Mouse (Mus musculus) olfactory bulb, adult 2 months (tissue): ENCODE results near the gene Phf12. TPM values are rescaled to one million over a fixed set of nuclear protein-coding genes. Genes with fewer than 3 reads are reported as not detected.

ENCODE experiments used
- H3K27ac ChIP-seq: fragments of 200-500 bp; 2 replicates; pipeline ENCODE4 v1.5.1; 2012; ENCODE audit warnings: low read depth, low read length; ENCODE audit not compliant: insufficient read depth
- H3K4me1 ChIP-seq: fragments of 200-500 bp; 2 replicates; pipeline ENCODE4 v1.6.1; 2012; ENCODE audit warnings: low read length; ENCODE audit not compliant: control insufficient read depth, insufficient read depth
- H3K4me3 ChIP-seq: fragments of 200-500 bp; 2 replicates; pipeline ENCODE4 v1.5.1; 2012; ENCODE audit warnings: mild to moderate bottlenecking, low read depth, low read length, moderate library complexity; ENCODE audit not compliant: insufficient read depth
- CTCF ChIP-seq: fragments of 200-500 bp; IDR thresholded peaks from 2 replicates; pipeline ENCODE4 v1.5.1; 2012; ENCODE audit warnings: low read depth, mild to moderate bottlenecking, low read length, moderate library complexity; ENCODE audit not compliant: insufficient read depth
- POLR2A ChIP-seq: fragments of 200-500 bp; IDR thresholded peaks from 2 replicates; pipeline ENCODE4 v1.6.1; 2012; ENCODE audit warnings: mild to moderate bottlenecking, low read depth, low read length, moderate library complexity; ENCODE audit not compliant: insufficient read depth
- WGBS: fragments of 180-500 bp; shearing (Covaris S2); methylation state at CpG from one replicate; pipeline ENCODE4 v1.1.7; 2018; 5-methylcytosine and 5-hydroxymethylcytosine counted together
- polyA plus RNA-seq: library from polyadenylated mRNA; stranded (reverse); fragments of >200 nt; gene quantifications from 2 replicates; pipeline ENCODE4 v1.2.4, GENCODE M21; 2012; ENCODE audit warnings: low replicate concordance; ENCODE audit not compliant: missing spikeins, insufficient read depth, insufficient read length

The Phf12 gene
- polyA plus RNA-seq, 1 experiment: 389 TPM

DNA sequence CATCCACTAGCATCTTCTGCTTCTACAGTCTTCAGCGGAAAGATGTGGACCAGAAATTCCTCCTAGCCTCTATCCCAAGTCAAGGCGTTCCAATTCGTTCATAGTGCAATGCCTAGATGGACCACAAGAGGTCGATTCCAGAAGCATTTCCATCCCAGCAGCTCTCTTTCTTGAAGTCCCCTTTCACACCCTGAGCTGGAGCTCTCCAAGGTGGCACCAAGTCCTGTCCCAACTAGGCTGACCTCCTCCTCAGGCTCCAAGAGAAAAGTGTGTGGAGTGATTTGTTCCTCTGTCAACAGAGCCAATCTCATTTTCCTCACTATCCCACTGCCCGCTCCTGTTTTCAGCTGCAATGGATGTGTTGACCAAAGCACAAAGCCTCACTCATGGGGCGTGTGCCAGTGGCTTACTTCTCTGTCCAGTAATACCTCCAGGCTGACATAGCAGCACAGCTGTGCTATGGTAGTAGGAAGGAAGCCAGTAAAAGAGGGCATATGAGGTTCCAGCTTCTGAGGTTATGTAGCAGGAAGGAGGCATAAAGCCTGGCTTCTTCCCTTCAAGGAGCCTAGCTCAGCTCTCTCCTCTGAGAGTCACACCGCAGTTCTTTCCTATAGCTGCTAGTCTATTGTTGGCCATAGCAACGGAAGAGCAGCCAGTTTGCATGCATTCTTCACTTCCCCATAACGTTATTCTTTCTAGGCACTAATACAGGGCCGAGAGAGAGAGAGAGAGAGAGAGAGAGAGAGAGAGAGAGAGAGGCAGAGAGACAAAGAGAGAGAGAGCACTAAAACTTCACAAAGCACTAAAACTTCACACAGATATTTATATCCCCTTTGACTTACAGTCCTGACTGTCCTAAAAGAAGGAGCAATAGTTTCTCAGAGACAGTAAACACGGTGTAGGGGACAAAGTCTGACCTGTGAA is 2.0 kb upstream of the Phf12 start:
- Histone ChIP-seq H3K27ac (no peak overlapping the region), H3K4me3 (no peak overlapping the region), H3K4me1 (peaks cover 3% of the 10 kb centered on the region; the same call in 1 of the 2 replicates)
- WGBS: 29% methylated on average over 11 of the region's 11 CpGs
- TF ChIP-seq CTCF: peak; percentile 27; the same call in 1 of the 2 replicates
- no peak for TF ChIP-seq POLR2A

DNA sequence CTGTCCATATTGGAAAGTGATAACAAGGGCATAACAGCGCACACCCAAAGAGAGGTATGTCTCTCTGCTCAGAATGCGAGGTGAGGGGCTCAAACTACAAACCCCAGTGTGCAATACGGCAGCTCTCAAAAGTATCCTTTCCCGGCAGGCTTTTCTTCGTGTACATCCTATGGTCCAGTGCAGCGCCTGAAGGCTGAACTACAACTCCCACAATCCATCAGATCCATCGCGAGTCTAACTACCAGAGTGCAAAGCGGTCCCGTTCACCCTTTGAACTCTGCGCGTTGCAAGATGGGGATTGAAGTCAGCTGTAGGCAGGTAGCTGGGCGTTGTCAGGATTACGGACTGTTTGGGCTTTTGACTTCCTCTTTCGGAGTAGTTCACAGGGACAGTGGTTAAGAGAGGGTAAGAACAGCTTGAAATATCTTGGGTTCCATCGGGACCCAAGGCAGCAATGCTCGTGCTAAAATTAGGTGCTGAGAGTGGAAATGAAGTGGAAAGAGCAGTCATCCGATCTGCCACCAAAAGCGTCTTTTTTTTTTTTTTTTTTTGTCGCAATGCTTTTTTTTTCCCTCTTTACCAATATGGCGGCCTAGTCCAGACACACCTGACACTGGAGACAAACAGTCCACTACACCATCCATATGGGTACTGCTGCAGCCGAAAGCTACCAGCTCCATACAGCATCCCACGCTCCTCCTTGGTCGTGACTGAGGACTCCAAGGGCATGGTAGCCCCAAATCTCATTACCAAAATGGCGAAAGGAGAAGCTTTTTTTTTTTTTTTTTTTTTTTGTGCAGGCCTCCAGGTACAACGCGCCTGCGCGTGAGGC is 729 bp upstream of the Phf12 start:
- Histone ChIP-seq H3K4me3 (peak overlapping the region; percentile 60), H3K4me1 (peaks cover 5% of the 10 kb centered on the region; the same call in 1 of the 2 replicates), H3K27ac (peak overlapping the region; percentile 100)
- under 1% methylated on average over 29 of the region's 29 CpGs for WGBS
- TF ChIP-seq CTCF (no peak), POLR2A (no peak)

DNA sequence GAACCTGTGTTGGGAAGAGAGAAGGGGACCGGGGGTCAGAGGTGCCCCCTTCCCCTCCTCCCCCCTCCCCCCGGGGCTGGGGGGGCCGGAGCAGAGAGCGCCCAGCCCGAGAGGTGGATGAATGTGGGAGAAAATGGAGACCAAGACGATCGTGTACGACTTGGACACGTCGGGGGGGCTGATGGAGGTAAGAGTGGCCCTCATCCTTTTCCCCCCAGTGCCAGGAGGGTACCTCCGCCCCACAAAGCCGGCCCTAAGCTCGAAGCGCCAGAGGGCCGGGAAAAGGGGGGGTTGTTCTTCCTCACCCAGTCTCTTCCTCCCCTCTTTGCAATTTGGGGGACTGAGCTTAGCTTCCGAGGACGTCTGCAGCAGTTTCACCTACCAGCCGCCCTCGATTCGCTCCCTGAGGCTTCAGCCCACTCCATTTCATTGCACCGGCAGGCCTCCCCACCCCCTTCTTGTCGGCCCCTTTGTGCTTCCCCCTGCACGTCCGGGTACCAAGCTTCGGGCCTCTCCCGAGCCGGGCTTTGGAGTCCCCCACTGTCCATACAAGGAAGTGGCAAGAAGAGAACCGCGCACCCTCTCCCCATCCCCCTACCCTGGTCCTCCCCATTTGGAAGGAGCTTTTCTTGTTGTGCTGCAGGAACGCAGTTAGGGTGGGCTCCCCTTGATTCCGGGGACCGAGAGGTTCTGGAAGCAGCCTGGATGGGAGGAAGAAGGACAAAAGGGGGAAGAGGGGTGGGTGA is 810 bp downstream of the Phf12 start:
- H3K27ac ChIP-seq: peak overlapping the region; percentile 95
- WGBS: under 1% methylated on average over 32 of the region's 32 CpGs
- H3K4me1 ChIP-seq: peaks cover 5% of the 10 kb centered on the region; the same call in 1 of the 2 replicates
- H3K4me3 ChIP-seq: peak overlapping the region; percentile 96
- TF ChIP-seq POLR2A (no peak), CTCF (no peak)

DNA sequence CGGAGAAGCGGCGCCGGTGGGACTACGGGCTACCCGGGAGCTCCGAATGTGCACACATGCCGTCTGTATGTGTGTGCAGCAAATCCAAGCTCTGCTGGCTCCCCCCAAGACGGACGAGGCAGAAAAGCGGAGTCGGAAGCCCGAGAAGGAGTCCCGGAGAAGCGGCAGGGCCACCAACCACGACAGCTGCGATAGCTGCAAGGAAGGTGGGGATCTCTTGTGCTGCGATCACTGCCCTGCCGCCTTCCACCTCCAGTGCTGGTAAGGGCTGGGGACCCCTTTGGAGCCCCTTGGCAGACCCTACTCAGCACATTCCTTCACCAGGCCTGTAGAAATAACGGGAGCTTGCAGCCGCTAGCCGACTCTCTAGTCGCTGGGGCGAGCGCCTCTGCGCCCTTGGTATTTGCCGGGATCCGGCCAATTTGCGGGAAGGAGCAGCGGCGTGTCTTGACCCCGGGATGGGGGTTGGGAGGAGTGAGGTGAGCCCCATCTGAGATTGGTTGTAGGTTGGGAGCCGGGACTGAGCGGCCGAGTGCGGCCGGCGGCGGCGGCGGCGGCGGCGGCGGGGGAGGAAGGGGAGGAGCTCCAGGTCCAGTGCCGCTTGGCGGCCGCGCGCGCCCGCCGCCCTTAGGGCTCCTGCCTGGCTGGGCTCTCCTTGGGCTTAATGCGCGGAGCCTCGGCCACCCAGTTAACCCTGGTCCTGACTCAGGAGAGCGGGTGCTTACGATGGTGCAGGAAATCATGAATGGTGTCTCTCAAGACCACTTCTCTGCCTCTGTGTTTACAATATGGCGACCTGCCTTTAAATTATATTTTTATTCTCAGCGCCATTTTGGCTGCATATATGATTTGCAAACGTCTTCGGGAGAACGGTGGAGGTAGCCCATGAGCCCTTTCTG is 1.6 kb downstream of the Phf12 start:
- TF ChIP-seq CTCF: no peak
- TF ChIP-seq POLR2A: peak; percentile 73; the same call in 1 of the 2 replicates
- H3K4me1 ChIP-seq: peaks cover 9% of the 10 kb centered on the region; the same call in 1 of the 2 replicates
- H3K4me3 ChIP-seq: peak overlapping the region; percentile 96
- whole genome bisulfite sequencing: under 1% methylated on average over 56 of the region's 63 CpGs
- H3K27ac ChIP-seq: peak overlapping the region; percentile 95

DNA sequence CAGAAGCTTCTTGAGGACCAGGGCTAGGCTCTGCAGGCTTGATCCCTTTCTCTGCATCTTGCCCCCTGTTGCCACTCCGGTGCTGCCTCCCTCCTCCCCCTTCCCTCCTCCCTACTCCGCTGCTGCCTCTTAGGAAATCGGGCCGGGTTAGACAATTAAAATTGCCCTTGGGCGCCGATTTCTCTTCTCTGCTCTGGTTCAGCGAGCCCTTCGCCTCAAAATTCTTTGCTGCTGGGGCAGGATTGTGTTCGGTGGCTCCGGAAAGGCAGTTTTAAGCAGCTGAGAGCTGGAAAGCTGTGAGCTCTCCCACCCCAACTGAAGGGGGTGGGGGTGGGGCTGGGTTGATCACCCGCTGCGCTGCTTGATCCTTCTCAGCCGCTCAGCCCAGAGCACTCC is 2.3 kb downstream of the Phf12 start:
- WGBS: 0% methylated on average over 13 of the region's 13 CpGs
- peaks cover 10% of the 10 kb centered on the region; the same call in 1 of the 2 replicates for H3K4me1 ChIP-seq
- H3K4me3 ChIP-seq: peak overlapping the region; percentile 96
- no peak for TF ChIP-seq CTCF
- peak overlapping the region; percentile 95 for H3K27ac ChIP-seq

DNA sequence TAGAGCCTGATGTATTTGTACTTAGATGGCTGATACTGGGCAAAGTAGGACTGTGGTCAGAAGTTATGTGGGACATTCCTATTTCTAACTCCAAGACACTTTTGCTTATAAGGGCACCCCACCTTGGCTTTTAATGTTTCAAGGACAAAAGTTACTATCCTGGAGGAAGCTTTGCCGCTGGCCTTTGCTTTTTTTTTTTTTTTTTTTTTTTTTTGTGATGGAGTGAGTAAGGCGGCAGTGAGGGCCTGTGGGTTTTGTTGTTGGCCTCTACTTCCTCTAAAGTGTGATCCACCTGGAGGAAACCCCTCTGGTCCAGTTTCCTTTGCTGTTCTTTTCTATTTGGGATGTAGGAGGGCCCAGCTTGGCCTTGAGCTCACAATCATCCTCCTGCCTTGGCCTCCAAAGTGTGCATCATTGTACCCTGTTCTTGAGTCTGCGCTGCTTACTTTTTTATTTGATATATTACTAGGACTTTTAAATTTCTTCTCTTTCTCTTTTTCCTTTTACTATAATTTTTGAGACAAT is 3.0 kb downstream of the Phf12 start:
- TF ChIP-seq CTCF (no peak), POLR2A (no peak)
- Histone ChIP-seq H3K4me3 (no peak overlapping the region), H3K27ac (peak overlapping the region; percentile 14; the same call in 1 of the 2 replicates), H3K4me1 (peaks cover 7% of the 10 kb centered on the region; the same call in 1 of the 2 replicates)
- 61% methylated on average over 3 of the region's 3 CpGs for WGBS

DNA sequence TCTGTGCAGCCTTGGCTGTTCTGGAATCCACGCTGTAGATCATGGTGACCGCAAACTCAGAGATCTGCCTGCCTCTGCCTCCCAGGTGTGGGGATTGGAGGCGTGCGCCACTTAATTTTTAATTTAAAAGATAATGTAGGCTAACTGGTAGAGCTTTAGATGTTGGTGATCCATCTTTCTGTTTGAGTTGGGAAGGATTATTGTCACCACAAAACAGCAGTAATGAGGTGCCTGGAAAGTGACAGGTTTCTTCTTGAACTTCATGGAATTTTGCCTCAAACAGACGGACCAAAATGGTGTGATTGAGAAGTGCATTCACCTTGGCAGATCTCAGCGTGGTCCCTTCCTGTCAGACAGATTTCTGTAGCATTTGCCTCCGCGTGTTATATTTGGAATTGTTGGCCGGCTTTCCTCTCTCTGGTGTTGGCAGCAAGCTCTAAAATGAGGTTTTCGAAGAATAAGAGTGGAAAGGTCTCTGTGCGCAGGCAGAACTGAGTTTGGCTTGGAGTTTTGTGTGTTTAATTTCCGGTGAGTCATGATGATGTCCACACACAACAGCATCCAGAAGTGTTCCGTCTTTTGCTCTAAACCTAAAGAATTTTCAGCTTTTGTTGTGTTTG is 6.6 kb downstream of the Phf12 start:
- H3K4me1 ChIP-seq: 0 out of 2 replicates have a peak, but pooled peaks cover 7% of the 10 kb centered on the region
- no peak overlapping the region for H3K4me3 ChIP-seq
- TF ChIP-seq POLR2A (no peak), CTCF (no peak)
- no peak overlapping the region for H3K27ac ChIP-seq
- 65% methylated on average over 13 of the region's 13 CpGs for WGBS

DNA sequence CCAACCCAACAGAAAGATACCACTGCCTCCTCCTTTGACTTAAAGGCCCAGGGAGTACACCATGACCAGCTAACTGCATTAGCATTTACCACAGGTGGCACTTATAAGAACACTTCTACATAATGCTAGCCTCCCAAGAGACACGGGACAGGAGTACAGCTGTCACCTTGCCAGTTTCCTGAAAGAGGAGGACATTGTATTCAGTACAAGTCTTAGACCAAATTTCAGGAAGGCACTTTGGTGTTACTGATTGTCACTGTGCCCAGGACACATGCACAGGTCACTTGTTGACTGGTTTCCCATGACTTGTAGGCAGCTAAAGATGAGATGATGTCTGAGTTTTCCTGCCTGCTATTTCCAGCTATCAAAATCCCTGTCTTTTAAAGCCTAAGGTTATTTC is 13.0 kb downstream of the Phf12 start:
- no peak overlapping the region for H3K4me3 ChIP-seq
- H3K4me1 ChIP-seq: no peaks in the 10 kb centered on the region
- 42% methylated on average over 1 of the region's 1 CpGs for WGBS
- H3K27ac ChIP-seq: no peak overlapping the region
- no peak for TF ChIP-seq CTCF
- no peak for TF ChIP-seq POLR2A
